Mouse (Mus musculus) spleen, postnatal 4 days (tissue): Measurements from ENCODE around the gene Gm17268.

Experiments
- DNase-seq, 2 experiments: peaks; one replicate each; pipeline ENCODE4 v3.0.0; 2022; ENCODE audit warnings: low spot score in 2 of 2

Gene Gm17268

DNA sequence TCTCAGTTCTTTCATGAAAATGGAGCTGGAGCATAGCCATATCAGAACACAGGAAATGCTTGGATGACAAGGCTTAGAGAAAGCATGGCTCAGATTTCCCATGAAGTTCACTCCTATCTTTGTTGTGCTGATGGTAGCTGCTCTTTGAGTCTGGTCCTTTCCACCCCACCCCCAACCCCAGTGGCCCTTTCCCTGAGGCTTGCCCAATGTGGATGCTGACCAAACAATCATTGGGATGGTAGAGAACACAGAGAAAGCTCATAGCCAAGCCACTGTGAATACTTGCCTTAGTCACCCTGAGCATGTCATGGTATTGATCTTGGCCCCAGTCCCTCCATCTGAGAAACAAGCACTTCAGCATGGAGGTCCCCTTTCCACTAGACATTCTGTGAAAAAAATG lies 6.2 kb downstream of the Gm17268 start:
- DNase-seq = no peak

DNA sequence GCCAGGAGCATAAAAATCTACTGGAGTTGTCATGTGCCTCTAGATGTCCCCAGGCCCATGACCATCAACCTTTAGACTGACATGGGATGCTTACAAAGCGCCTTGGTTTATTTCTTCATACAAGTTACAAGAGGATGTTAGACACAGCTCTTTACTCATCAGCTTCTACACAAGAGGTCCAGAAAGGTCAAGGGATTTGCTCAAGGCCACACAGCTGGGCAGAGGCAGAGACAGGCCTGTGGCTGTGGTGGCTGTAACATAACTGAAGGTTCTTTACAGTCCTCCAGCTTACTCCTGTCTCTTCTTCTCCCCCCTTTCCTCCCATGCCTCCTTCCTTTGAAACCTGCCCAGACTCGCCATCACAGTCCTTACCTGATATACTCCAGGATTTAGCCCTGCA lies 8.2 kb downstream of the Gm17268 start:
- no peak for DNase-seq

GRCm38 (mm10) chr11:82023769-82024168 lies 14.6 kb downstream of the Gm17268 start:
- DNase-seq = no peak

- no peak for DNase-seq
Measured at GRCm38 (mm10) chr11:82022504-82023056, 15.8 kb downstream of the Gm17268 start.

GRCm38 (mm10) chr11:82021406-82021805 lies 17.0 kb downstream of the Gm17268 start:
- DNase-seq = no peak

DNA sequence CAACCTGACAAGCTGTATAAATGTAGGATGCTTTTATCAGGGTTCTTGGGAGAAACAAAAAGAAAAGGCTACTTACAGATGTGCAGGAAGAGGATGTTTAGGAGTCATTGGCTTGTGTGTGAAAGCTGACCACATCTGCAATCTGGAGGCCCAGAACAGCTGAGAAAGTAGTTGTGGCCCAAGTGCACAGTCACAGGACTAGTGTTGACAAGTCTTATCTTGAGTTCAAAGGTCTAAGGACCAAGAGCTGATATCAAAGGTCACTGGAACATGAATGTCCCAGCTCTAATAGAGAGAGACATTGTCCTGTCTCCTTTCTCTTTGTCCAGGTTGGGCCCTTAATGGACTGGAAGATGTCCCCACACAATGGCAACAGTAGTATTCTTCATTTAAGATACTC lies 18.6 kb downstream of the Gm17268 start:
- no peak for DNase-seq

GRCm38 (mm10) chr11:82019389-82019788 lies 19.0 kb downstream of the Gm17268 start:
- no peak for DNase-seq

GRCm38 (mm10) chr11:82016181-82016780 lies 22.1 kb downstream of the Gm17268 start:
- no peak for DNase-seq

GRCm38 (mm10) chr11:82015066-82015465 lies 23.3 kb downstream of the Gm17268 start:
- no peak for DNase-seq

- DNase-seq = no peak
Measured at GRCm38 (mm10) chr11:82013756-82014155, 24.6 kb downstream of the Gm17268 start.

DNA sequence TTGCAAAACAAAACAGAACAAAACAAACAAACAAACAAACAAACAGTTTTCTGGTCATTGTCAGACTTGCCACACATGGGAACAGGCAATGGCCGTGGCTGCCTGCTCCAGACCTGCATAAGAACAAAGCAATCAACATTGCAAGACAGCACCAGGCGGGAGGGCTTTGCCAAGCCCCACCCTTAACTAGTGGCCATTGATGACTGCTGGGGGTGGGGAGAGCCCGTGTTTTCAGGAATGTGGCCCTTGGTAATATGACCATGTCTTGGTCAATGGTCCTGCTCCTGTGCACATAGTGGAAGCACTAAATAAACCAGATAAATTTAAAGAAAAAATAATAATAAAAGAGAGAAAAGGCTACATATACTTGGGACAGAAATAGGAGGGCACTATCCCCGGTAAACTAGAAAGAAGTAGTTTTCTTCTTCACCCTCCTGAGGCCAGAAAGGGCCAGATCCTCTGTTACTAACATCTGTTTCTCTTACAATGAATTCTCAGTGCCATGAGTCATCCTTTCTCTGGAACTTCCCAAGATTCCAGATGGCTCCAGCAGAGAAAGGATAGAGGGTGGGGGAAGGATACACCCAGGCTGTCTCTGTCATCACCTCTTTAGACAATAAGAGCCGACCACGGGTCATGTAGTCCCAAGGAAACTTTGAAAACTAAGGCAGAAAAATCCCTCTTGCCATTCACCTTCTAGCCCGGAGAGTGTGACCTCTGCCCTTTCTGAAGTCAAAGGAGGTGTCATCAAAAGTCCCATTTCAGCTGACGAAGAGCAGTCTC lies 26.8 kb downstream of the Gm17268 start:
- no peak for DNase-seq

DNA sequence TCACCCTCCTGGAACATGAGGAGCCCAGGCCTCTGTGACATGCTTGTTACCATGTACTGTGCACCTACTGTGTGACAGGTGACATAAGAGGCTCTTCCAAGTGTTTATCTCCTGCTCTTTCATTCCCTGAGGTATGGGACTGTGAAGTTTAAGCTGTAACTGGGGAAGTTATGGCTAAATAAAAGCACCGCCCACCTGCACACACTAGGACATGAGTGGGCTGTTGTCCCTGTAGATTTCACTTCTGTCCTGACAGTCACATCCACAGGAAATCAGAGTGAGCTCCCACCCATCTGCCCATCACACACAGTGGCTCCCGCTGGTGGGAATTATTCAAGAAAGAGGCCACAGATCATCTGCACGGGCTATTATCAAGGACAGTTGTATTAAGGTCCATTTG lies 28.2 kb downstream of the Gm17268 start:
- DNase-seq = no peak

DNA sequence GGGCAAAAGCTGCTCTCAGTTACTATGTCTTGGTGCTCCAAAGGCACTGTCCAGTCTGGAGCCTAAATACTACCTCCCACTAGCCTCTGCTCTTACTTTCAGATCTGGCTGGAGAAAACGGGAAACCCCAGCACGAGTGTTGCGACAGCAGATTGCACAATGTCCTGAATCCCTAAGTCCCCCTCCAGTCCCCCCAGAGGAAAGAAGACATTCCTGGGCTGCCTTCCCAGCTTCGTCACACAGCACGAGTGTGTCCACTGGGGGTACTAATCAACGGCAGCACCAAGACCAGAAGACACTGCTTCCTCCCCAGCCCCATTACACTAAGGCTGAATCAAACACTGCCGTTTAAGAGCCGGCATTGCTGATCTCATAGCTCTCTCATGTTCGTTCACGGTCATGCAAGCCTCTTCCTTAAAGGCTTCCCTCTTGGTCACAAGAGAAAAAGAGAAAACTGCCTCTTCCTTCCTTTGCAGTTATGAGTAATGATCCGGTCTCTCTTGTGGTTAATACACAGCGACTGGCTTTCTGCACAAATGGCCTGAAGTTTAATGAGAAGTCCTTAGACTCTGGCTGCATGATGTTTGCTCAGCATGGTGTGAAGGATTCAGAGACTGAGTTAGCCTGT lies 31.5 kb downstream of the Gm17268 start:
- no peak for DNase-seq

DNA sequence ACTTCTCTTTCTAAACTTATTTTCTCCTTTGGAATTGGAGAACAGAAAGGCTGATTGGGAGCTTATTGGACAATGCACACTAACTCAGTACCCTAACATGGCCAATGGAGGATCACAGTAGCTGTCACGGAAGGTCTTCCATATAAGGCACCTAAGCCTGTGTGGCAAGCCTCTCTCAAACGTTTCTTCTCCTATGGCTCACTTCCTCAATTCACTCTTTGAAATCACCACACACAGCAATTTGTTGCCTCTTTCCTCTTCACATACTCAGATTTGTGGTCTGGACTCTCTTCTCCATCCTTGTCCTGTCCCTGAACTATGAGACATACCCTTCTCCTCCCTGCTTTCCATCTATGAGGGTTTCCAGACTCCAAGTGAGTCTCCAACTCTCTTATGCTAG lies 33.6 kb downstream of the Gm17268 start:
- DNase-seq = no peak

- no peak for DNase-seq
Measured at GRCm38 (mm10) chr11:82000581-82000980, 37.8 kb downstream of the Gm17268 start.

DNA sequence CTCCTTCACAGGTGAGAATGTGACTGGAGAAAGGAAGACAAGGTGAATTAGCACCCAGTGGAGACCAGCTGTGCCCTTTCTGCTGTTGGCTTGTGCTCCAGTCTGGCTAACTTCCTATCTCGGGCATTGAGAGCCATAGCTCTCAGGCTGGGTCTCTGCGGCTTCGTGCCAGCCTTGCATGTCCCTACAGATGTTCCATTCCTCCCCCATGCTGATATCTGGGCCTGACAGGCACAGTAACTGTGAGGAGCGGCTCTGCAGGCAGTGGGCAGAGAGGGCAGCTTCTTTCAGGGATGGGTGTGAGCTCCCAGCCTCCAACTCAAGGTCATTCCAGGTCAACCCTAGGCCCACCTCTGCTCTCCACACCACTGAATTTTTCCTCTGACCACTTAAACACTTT lies 38.9 kb downstream of the Gm17268 start:
- no peak for DNase-seq

DNA sequence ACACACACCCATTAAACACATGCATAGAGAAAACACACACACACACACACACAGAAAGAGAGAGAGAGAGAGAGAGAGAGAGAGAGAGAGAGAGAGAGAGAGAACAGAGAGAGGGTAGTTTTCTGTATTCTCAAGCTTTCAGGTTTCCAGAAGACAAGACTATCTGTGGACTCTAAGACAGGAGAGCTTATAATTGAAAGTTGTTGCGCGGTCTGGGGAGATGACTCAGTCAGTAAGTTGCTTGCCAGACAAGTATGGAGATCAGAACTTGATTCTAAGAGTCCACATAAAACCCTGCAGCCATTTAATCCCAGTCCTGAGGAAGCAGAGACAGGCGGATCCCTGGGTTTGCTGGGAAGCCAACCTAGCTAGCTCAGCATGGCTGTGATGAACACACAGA lies 39.7 kb downstream of the Gm17268 start:
- DNase-seq = no peak

- DNase-seq = no peak
Measured at GRCm38 (mm10) chr11:81997085-81997484, 41.3 kb downstream of the Gm17268 start.

DNA sequence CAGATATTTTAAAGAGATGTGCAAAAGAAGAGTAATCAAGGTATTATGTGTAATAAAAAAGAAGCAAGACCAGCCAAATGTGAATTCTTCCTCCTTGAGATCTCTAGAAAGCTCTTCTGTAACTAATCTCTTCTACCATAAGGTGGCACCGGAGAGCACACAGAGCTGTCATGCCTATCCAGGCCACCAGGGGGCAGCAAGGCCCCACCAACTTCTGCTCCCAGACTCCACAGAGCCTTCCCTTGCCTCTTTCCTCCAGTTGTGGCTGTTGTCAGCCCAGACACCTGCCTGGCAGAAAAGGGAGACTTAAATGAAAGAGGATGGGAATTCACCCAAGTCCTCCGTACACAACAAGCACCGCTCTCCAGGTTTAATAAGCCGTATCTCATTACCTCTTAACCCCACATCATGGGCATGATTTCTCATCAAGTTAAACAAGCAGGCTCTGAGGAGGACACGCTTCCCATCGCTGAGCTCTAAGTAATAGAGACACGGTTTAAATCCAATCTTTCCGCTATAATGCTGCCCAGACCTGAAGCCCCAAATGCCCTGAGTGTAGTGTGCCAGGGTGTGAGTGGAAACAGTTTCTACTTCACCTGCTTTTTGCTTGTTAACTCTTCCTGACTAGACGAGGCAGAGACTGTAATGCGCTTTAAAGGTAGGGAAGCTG lies 42.1 kb downstream of the Gm17268 start:
- DNase-seq = peak; percentile 50 to 82

GRCm38 (mm10) chr11:81983146-81983545 lies 55.2 kb downstream of the Gm17268 start:
- peak; percentile 51 to 78 for DNase-seq

DNA sequence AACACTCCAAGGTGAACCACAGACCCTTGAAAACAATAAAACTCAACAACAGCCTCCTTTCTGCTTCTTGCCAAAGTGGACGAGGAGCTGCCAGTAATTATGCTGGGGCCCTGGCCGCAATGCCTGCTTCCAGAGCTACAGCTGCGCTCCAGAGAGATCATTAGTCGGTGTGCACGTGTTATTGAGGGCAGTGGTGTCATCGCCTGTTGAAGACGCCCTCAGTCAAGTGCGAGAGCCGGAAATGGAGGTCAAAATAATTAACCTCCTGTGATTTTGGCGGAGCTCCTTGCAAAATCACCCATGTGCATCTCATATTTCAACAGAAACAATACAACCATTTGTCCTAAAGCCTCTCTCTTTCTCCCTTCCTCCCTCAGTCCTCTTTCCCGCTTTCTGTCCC lies 56.2 kb downstream of the Gm17268 start:
- DNase-seq = no peak
